Mouse (Mus musculus): ENCODE measurements at regions not wholly inside any gene's neighbourhood (a gene's known extent, or its start where the extent isn't known, plus 50 kb on each side); places are given as distances from the start of the nearest gene placed in this dataset.

DNA sequence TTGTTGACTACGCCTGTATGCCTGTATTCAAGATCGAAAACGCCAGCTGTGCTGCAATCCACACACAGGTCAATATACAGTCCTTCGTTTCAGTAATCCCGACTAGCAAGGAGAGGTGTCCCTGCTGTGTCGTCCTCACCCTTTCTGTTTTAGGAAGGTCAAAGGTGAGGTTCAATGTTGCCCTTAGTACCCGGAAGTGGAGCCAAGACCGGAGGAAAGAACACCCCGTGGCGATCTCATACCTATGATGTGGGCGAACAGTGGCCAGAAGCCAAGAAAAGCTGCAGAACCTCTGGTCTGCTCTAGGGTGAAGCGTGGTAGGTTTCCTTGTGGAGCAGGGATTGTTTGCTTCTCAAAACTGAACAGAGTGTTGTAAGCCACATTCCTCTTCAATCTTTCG lies 217.9 kb upstream of the Nr2f2 start:
- Histone ChIP-seq H3K9me3 (ENCODE audit: low read length) (no peaks in the 10 kb centered on the region), H3K27me3 (ENCODE audit: insufficient read depth, low read length) (0 out of 2 replicates have a peak, but pooled peaks cover 10% of the 10 kb centered on the region), H3K4me2 (ENCODE audit: low read depth) (no peak overlapping the region), H3K4me1 (ENCODE audit: insufficient read depth) (no peaks in the 10 kb centered on the region), H3K36me3 (ENCODE audit: insufficient read depth) (no peaks in the 10 kb centered on the region), H3K9ac (no peak overlapping the region), H3K27ac (ENCODE audit: low read depth, low read length) (no peak overlapping the region), H3K4me3 (ENCODE audit: low read depth, low read length) (no peak overlapping the region)
- 79% methylated on average over 13 of the region's 13 CpGs for WGBS
- no peak for TF ChIP-seq CTCF (IDR thresholded peaks at IDR 0.05; ENCODE audit: low read depth)
- ATAC-seq (no peak), DNase-seq (no peak)

DNA sequence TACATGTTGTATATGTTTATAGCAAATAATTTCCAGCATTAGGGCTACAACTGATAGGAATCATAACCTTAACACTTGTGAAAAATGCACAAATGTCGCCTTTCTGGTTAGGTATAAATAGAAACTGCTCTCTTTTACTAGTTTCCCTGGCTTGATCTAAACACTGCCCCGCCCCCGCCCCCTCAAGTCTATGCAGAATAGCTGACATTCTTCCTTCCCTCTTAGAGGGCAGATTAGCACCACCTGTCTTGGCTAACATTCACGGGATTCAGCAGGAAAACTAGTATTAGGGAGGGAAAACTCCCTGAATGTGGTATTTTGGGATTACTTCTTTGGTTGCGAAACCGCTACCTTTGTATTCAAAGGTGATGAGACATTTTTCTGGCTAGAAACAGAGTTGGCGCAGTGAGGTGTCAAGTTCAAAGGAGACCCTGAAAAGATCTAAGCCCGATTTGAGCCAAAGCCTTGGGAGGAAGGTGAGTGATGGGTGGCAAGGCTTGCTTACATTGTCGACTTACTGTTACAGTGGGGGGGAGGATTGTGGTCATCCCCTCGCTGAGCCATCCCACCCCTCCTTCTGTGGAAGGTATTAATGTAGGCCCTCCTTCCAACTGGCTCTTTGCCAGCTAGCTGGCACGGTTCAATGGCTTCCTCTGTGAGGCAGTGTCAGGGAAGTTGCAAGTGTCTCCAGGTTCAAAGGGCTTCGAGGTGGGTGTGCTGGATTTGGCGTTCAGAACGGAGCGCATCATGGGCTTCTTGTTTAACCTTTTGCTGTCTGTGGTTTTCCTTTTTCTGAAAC lies 209.8 kb upstream of the Nr2f2 start:
- DNase-seq (peak; percentile 14), ATAC-seq (no peak)
- Histone ChIP-seq H3K9me3 (ENCODE audit: low read length) (no peaks in the 10 kb centered on the region), H3K27ac (ENCODE audit: low read depth, low read length) (no peak overlapping the region), H3K4me2 (ENCODE audit: low read depth) (no peak overlapping the region), H3K4me1 (ENCODE audit: insufficient read depth) (no peaks in the 10 kb centered on the region), H3K27me3 (ENCODE audit: insufficient read depth, low read length) (no peaks in the 10 kb centered on the region), H3K9ac (no peak overlapping the region), H3K4me3 (ENCODE audit: low read depth, low read length) (no peak overlapping the region), H3K36me3 (ENCODE audit: insufficient read depth) (no peaks in the 10 kb centered on the region)
- 33% methylated on average over 15 of the region's 15 CpGs for WGBS
- TF ChIP-seq CTCF (IDR thresholded peaks at IDR 0.05; ENCODE audit: low read depth) = no peak

DNA sequence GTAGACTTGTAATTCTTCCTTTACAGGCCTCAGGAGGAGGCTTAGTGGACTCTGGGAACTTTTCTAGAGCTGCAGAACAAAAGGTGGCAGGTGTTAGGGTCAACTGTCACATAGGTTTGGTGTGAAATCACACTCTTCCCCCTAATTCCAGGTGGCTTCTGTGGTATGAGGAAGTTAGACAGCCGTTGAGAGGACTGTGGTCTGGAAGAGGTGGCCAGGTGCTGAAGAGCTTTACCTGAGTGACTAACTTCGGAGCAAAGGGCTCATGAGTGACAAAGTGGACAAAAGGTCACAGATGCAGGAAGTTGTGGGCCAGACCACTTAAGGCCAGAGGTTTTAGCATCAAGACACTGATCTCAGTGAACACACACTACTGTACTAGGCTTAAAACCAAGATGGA lies 209.1 kb upstream of the Nr2f2 start:
- no peaks in the 10 kb centered on the region for H3K4me1 ChIP-seq (ENCODE audit: insufficient read depth)
- H3K27me3 ChIP-seq (ENCODE audit: insufficient read depth, low read length) = no peaks in the 10 kb centered on the region
- no peaks in the 10 kb centered on the region for H3K9me3 ChIP-seq (ENCODE audit: low read length)
- H3K4me2 ChIP-seq (ENCODE audit: low read depth) = no peak overlapping the region
- 87% methylated on average over 2 of the region's 2 CpGs for whole genome bisulfite sequencing
- DNase-seq (no peak), ATAC-seq (no peak)
- no peak overlapping the region for H3K9ac ChIP-seq
- TF ChIP-seq CTCF (IDR thresholded peaks at IDR 0.05; ENCODE audit: low read depth) = no peak
- H3K27ac ChIP-seq (ENCODE audit: low read depth, low read length) = no peak overlapping the region
- no peak overlapping the region for H3K4me3 ChIP-seq (ENCODE audit: low read depth, low read length)
- no peaks in the 10 kb centered on the region for H3K36me3 ChIP-seq (ENCODE audit: insufficient read depth)

DNA sequence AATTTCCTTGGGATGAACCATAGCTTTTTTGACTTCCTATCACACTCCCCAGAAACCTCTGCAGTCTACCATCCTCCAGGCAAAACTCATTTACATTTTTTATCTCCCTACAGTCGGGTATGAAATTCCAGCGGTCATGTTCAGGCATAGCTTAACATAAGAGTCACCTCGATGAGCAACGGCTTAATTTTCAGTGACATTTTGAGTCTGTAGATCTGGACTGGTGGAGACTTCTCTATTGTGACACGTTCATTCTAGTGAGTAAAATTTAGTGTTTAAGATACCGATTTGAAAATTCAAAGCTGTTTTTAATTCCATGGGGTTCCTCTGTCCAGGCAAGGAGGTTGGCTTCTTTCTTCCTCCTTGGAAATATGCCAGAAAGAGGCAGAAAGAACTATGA lies 207.7 kb upstream of the Nr2f2 start:
- Histone ChIP-seq H3K9me3 (ENCODE audit: low read length) (no peaks in the 10 kb centered on the region), H3K27ac (ENCODE audit: low read depth, low read length) (no peak overlapping the region), H3K4me1 (ENCODE audit: insufficient read depth) (no peaks in the 10 kb centered on the region), H3K36me3 (ENCODE audit: insufficient read depth) (no peaks in the 10 kb centered on the region), H3K27me3 (ENCODE audit: insufficient read depth, low read length) (no peaks in the 10 kb centered on the region), H3K9ac (no peak overlapping the region), H3K4me2 (ENCODE audit: low read depth) (no peak overlapping the region), H3K4me3 (ENCODE audit: low read depth, low read length) (no peak overlapping the region)
- TF ChIP-seq CTCF (IDR thresholded peaks at IDR 0.05; ENCODE audit: low read depth) = no peak
- DNase-seq = no peak
- 90% methylated on average over 6 of the region's 6 CpGs for WGBS
- ATAC-seq = no peak

DNA sequence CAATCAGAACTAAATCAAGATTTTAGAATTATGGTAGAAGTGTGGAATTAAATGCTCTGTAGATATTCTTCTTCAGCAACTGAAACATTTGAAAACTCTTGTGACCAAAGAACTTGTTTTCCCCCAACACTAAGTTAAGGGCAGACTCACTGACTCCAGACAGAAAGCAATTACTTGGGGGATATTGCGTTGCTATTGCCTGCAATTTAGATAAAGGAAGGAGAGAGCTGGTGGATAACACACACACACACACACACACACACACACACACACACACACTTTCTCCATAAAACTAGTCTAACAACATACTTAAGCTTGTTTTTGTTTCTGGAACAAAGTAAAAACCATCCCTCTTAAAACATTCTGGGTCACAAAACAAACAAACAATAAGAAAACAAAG lies 198.5 kb upstream of the Nr2f2 start:
- no peaks in the 10 kb centered on the region for H3K4me1 ChIP-seq (ENCODE audit: insufficient read depth)
- ATAC-seq (no peak), DNase-seq (no peak)
- H3K27ac ChIP-seq (ENCODE audit: low read depth, low read length) = no peak overlapping the region
- no peak overlapping the region for H3K4me2 ChIP-seq (ENCODE audit: low read depth)
- no peak for TF ChIP-seq CTCF (IDR thresholded peaks at IDR 0.05; ENCODE audit: low read depth)
- WGBS = 77% methylated on average over 1 of the region's 1 CpGs
- no peaks in the 10 kb centered on the region for H3K9me3 ChIP-seq (ENCODE audit: low read length)
- no peaks in the 10 kb centered on the region for H3K36me3 ChIP-seq (ENCODE audit: insufficient read depth)
- H3K4me3 ChIP-seq (ENCODE audit: low read depth, low read length) = no peak overlapping the region
- no peak overlapping the region for H3K9ac ChIP-seq
- H3K27me3 ChIP-seq (ENCODE audit: insufficient read depth, low read length) = no peaks in the 10 kb centered on the region

DNA sequence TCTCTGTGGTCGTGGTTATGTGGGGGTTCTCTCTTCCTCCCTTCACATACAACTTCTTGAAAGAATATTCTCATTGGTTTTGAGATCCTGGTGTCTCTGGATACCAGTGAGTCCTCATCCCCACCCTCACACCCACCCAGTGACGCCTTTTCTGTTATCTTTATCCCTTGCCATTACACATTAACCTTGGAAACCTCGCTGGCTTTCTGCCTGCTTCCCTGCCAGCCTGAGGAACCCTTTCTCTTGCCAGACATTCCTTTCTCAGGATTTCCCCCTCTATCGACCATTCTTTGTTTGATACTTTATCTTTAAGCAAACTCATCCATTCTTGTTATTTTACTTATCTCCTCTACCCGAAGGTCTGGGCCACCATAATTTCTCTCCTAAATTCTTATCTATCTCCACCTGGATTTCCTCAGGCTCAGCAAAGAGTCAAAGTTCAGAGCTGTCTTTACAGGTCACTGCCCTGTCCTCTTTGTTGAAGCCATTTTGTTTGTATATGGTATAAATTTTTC lies 182.5 kb upstream of the Nr2f2 start:
- DNase-seq = no peak
- H3K27me3 ChIP-seq (ENCODE audit: insufficient read depth, low read length) = no peaks in the 10 kb centered on the region
- no peak overlapping the region for H3K27ac ChIP-seq (ENCODE audit: low read depth, low read length)
- whole genome bisulfite sequencing = 79% methylated on average over 5 of the region's 5 CpGs
- no peaks in the 10 kb centered on the region for H3K9me3 ChIP-seq (ENCODE audit: low read length)
- no peak for TF ChIP-seq CTCF (IDR thresholded peaks at IDR 0.05; ENCODE audit: low read depth)
- no peak overlapping the region for H3K9ac ChIP-seq
- no peak overlapping the region for H3K4me2 ChIP-seq (ENCODE audit: low read depth)
- no peaks in the 10 kb centered on the region for H3K4me1 ChIP-seq (ENCODE audit: insufficient read depth)
- no peak overlapping the region for H3K4me3 ChIP-seq (ENCODE audit: low read depth, low read length)
- no peaks in the 10 kb centered on the region for H3K36me3 ChIP-seq (ENCODE audit: insufficient read depth)
- no peak for ATAC-seq

DNA sequence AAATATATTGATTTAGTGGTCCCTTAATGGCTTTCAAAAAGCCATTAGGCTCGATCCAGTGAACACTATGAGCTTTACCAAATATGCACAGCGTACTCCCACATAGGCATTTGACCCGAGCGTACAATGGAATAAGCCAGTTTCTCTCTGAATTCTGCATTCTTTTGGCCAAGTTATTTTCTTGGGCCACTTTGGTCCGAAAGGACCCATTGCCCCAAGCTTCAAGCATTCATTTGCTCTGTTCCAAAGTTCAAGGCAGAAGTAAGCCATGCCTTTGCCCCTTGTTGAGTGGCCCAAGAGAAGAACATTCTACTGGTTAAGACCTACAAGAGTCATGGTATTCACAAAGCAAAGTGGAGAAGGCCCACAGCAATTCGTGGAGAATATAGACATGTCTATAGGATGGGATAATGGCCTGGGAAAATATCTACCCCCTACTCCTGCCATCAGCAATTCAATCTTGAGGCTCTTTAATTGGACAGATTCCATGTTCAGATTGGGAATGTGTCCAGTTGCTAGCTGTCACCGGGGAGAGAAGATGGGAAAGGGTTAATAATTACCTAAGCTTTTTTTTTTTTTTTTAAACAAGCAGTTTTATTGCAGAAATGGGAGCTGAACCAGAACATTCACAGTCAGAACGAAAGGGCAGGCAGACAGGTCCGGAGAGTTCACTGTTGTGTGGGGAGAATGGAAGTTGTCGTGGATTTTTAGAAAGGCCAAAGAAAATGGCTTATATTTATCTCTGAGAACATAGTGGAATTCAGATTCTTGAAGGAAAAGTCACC lies 175.5 kb upstream of the Nr2f2 start:
- no peak for TF ChIP-seq CTCF (IDR thresholded peaks at IDR 0.05; ENCODE audit: low read depth)
- H3K4me2 ChIP-seq (ENCODE audit: low read depth) = no peak overlapping the region
- no peak overlapping the region for H3K4me3 ChIP-seq (ENCODE audit: low read depth, low read length)
- H3K27ac ChIP-seq (ENCODE audit: low read depth, low read length) = no peak overlapping the region
- H3K4me1 ChIP-seq (ENCODE audit: insufficient read depth) = no peaks in the 10 kb centered on the region
- no peaks in the 10 kb centered on the region for H3K36me3 ChIP-seq (ENCODE audit: insufficient read depth)
- H3K27me3 ChIP-seq (ENCODE audit: insufficient read depth, low read length) = no peaks in the 10 kb centered on the region
- WGBS = 85% methylated on average over 10 of the region's 10 CpGs
- ATAC-seq = no peak
- H3K9ac ChIP-seq = no peak overlapping the region
- DNase-seq = no peak
- no peaks in the 10 kb centered on the region for H3K9me3 ChIP-seq (ENCODE audit: low read length)
